Mouse (Mus musculus) MEL (cell line): ENCODE data around the gene Dnajb1.

Experiments
- CTCF ChIP-seq, 3 experiments: IDR thresholded peaks in 2 of 3; conservative IDR thresholded peaks in 1 of 3; 2 replicates each; pipeline ENCODE4 v1.5.1; 2011 to 2012; ENCODE audit warnings: low read length in 3 of 3, low read depth in 2 of 3, mild to moderate bottlenecking in 2 of 3, improper control_type of control experiment in 1 of 3, inconsistent platforms in 1 of 3, mixed read lengths in 1 of 3, moderate library complexity in 1 of 3; ENCODE audit not compliant: control insufficient read depth in 1 of 3, insufficient read depth in 1 of 3, poor library complexity in 1 of 3, severe bottlenecking in 1 of 3
- GABPA ChIP-seq: IDR thresholded peaks from 2 replicates; pipeline ENCODE4 v1.6.1; 2012; ENCODE audit warnings: low read depth, mild to moderate bottlenecking, inconsistent platforms, low read length, improper control_type of control experiment, moderate library complexity
- MAX ChIP-seq: IDR thresholded peaks from 2 replicates; pipeline ENCODE4 v1.6.1; 2011; ENCODE audit warnings: low read length, improper control_type of control experiment
- MYB ChIP-seq: IDR thresholded peaks from 2 replicates; pipeline ENCODE4 v1.6.1; 2011; ENCODE audit warnings: mild to moderate bottlenecking, low read depth, low read length, improper control_type of control experiment
- NELFE ChIP-seq: IDR thresholded peaks from 2 replicates; pipeline ENCODE4 v1.6.1; 2011; ENCODE audit warnings: low read depth, low read length, improper control_type of control experiment
- POLR2A ChIP-seq, 2 experiments: IDR thresholded peaks; 2 replicates each; pipeline ENCODE4 v1.6.1; 2011 to 2012; ENCODE audit warnings: low read length in 2 of 2, mild to moderate bottlenecking in 2 of 2, control low read depth in 1 of 2, improper control_type of control experiment in 1 of 2, low read depth in 1 of 2, moderate library complexity in 1 of 2; ENCODE audit not compliant: control insufficient read depth in 1 of 2, insufficient read depth in 1 of 2, poor library complexity in 1 of 2
- POLR2AphosphoS2 ChIP-seq: IDR thresholded peaks from 2 replicates; pipeline ENCODE4 v1.6.1; 2011; ENCODE audit warnings: low read length, improper control_type of control experiment
- SMC3 ChIP-seq: IDR thresholded peaks from 2 replicates; pipeline ENCODE4 v1.6.1; 2011; ENCODE audit warnings: low read depth, low read length, improper control_type of control experiment
- TBP ChIP-seq: IDR thresholded peaks from 2 replicates; pipeline ENCODE4 v1.8.0; 2011; ENCODE audit warnings: low read depth, low read length, improper control_type of control experiment
- ZC3H11A ChIP-seq: IDR thresholded peaks from 2 replicates; pipeline ENCODE4 v1.6.1; 2012; ENCODE audit warnings: low read depth, mild to moderate bottlenecking, inconsistent platforms, low read length, improper control_type of control experiment

DNA sequence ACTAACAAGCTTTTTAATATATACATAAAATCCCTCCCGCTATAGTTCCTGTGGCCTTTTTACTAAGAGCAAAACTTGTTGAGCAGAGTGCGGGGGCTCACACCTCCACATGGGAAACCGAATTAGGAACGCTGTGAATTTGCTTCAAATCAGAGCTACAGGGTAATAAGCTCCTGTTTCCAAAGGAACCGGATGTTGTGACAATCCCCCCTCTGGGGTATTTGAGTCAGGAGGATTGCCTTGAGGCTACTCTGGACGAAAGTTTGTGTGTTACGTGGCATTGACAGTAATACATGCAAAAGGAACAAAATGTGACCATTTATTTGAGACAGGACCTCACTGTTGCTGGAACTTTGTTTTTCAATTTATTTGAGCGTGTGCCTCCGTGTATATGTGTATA is 1.1 kb downstream of the Dnajb1 start:
- no peak for TF ChIP-seq TBP
- TF ChIP-seq ZC3H11A = no peak
- no peak for TF ChIP-seq MYB
- no peak for TF ChIP-seq SMC3
- no peak; the same call in 1 of the 2 replicates for TF ChIP-seq MAX
- no peak for TF ChIP-seq CTCF (IDR thresholded peaks at IDR 0.05 in 2 of 3, conservative IDR thresholded peaks at IDR 0.05 in 1 of 3; ENCODE audit: control insufficient read depth in 1 of 3, insufficient read depth in 1 of 3, low read depth in 2 of 3, low read length in 3 of 3, poor library complexity in 1 of 3, severe bottlenecking in 1 of 3)
- TF ChIP-seq POLR2A (IDR thresholded peaks at IDR 0.05; ENCODE audit: control insufficient read depth in 1 of 2, insufficient read depth in 1 of 2, low read depth in 1 of 2, low read length in 2 of 2, poor library complexity in 1 of 2) = no peak
- TF ChIP-seq GABPA = no peak
- no peak for TF ChIP-seq POLR2AphosphoS2
- no peak for TF ChIP-seq NELFE
